Mouse (Mus musculus): Measurements from ENCODE around the gene Pecam1.

- no peak for TF ChIP-seq CTCF (IDR thresholded peaks at IDR 0.05; ENCODE audit: insufficient read depth, low read length)
- no peak for TF ChIP-seq POLR2A (IDR thresholded peaks at IDR 0.05; ENCODE audit: borderline replicate concordance, extremely low read depth, low read depth, low read length)
Observed at GRCm38 (mm10) chr11:106776960-106777359, 26.5 kb upstream of the Pecam1 start.
